Mouse (Mus musculus): ENCODE measurements around the gene Elk3. TPM values are rescaled to one million over a fixed set of nuclear protein-coding genes. Genes with fewer than 3 reads are reported as not detected.

Elk3 gene
- polyA plus RNA-seq, 1 experiment = 86.5 TPM

- TF ChIP-seq POLR2A (IDR thresholded peaks at IDR 0.05; ENCODE audit: low read depth, low read length) = no peak
- Histone ChIP-seq H3K4me3 (ENCODE audit: insufficient read depth, low read length) (no peak overlapping the region), H3K4me1 (ENCODE audit: control insufficient read depth, insufficient read depth, low read length) (peaks cover 23% of the 10 kb centered on the region), H3K27ac (ENCODE audit: insufficient read depth, low read length) (no peak overlapping the region)
Measured at GRCm38 (mm10) chr10:93303231-93303630, 7.7 kb downstream of the Elk3 start.

GRCm38 (mm10) chr10:93301831-93302230, 9.1 kb downstream of the Elk3 start:
- peaks cover 17% of the 10 kb centered on the region for H3K4me1 ChIP-seq (ENCODE audit: control insufficient read depth, insufficient read depth, low read length)

GRCm38 (mm10) chr10:93298208-93298607, 12.7 kb downstream of the Elk3 start:
- Histone ChIP-seq H3K27ac (ENCODE audit: insufficient read depth, low read length) (no peak overlapping the region), H3K4me1 (ENCODE audit: control insufficient read depth, insufficient read depth, low read length) (peaks cover 12% of the 10 kb centered on the region), H3K4me3 (ENCODE audit: insufficient read depth, low read length) (no peak overlapping the region)
- TF ChIP-seq POLR2A (IDR thresholded peaks at IDR 0.05; ENCODE audit: low read depth, low read length) (no peak), CTCF (IDR thresholded peaks at IDR 0.05; ENCODE audit: borderline replicate concordance, insufficient read depth, low read length) (no peak)

More at GRCm38 (mm10) chr10:93301831-93302230, 9.1 kb downstream of the Elk3 start:
- H3K27ac ChIP-seq (ENCODE audit: insufficient read depth, low read length) = no peak overlapping the region
- no peak overlapping the region for H3K4me3 ChIP-seq (ENCODE audit: insufficient read depth, low read length)
- TF ChIP-seq POLR2A (IDR thresholded peaks at IDR 0.05; ENCODE audit: low read depth, low read length) (no peak), CTCF (IDR thresholded peaks at IDR 0.05; ENCODE audit: borderline replicate concordance, insufficient read depth, low read length) (no peak)

- Histone ChIP-seq H3K4me1 (ENCODE audit: control insufficient read depth, insufficient read depth, low read length) (peaks cover 12% of the 10 kb centered on the region), H3K27ac (ENCODE audit: insufficient read depth, low read length) (no peak overlapping the region), H3K4me3 (ENCODE audit: insufficient read depth, low read length) (no peak overlapping the region)
- no peak for TF ChIP-seq POLR2A (IDR thresholded peaks at IDR 0.05; ENCODE audit: low read depth, low read length)
- no peak for TF ChIP-seq CTCF (IDR thresholded peaks at IDR 0.05; ENCODE audit: borderline replicate concordance, insufficient read depth, low read length)
Measured at GRCm38 (mm10) chr10:93297774-93298173, 13.2 kb downstream of the Elk3 start.

GRCm38 (mm10) chr10:93294547-93295219, 16.3 kb downstream of the Elk3 start:
- H3K27ac ChIP-seq (ENCODE audit: insufficient read depth, low read length) = no peak overlapping the region
- peaks cover 12% of the 10 kb centered on the region for H3K4me1 ChIP-seq (ENCODE audit: control insufficient read depth, insufficient read depth, low read length)
- no peak overlapping the region for H3K4me3 ChIP-seq (ENCODE audit: insufficient read depth, low read length)
- no peak for TF ChIP-seq POLR2A (IDR thresholded peaks at IDR 0.05; ENCODE audit: low read depth, low read length)
- no peak for TF ChIP-seq CTCF (IDR thresholded peaks at IDR 0.05; ENCODE audit: borderline replicate concordance, insufficient read depth, low read length)

GRCm38 (mm10) chr10:93293621-93294020, 17.3 kb downstream of the Elk3 start:
- TF ChIP-seq CTCF (IDR thresholded peaks at IDR 0.05; ENCODE audit: borderline replicate concordance, insufficient read depth, low read length) (no peak), POLR2A (IDR thresholded peaks at IDR 0.05; ENCODE audit: low read depth, low read length) (no peak)
- peaks cover 11% of the 10 kb centered on the region for H3K4me1 ChIP-seq (ENCODE audit: control insufficient read depth, insufficient read depth, low read length)
- no peak overlapping the region for H3K4me3 ChIP-seq (ENCODE audit: insufficient read depth, low read length)
- H3K27ac ChIP-seq (ENCODE audit: insufficient read depth, low read length) = no peak overlapping the region

- Histone ChIP-seq H3K4me1 (ENCODE audit: control insufficient read depth, insufficient read depth, low read length) (peaks cover 16% of the 10 kb centered on the region), H3K4me3 (ENCODE audit: insufficient read depth, low read length) (no peak overlapping the region), H3K27ac (ENCODE audit: insufficient read depth, low read length) (no peak overlapping the region)
- peak; percentile 93 for TF ChIP-seq CTCF (IDR thresholded peaks at IDR 0.05; ENCODE audit: borderline replicate concordance, insufficient read depth, low read length)
- TF ChIP-seq POLR2A (IDR thresholded peaks at IDR 0.05; ENCODE audit: low read depth, low read length) = no peak
Measured at GRCm38 (mm10) chr10:93291843-93292242, 19.1 kb downstream of the Elk3 start.

GRCm38 (mm10) chr10:93291352-93291751, 19.6 kb downstream of the Elk3 start:
- no peak for TF ChIP-seq POLR2A (IDR thresholded peaks at IDR 0.05; ENCODE audit: low read depth, low read length)
- peak; percentile 74 for TF ChIP-seq CTCF (IDR thresholded peaks at IDR 0.05; ENCODE audit: borderline replicate concordance, insufficient read depth, low read length)
- peaks cover 16% of the 10 kb centered on the region for H3K4me1 ChIP-seq (ENCODE audit: control insufficient read depth, insufficient read depth, low read length)
- H3K4me3 ChIP-seq (ENCODE audit: insufficient read depth, low read length) = no peak overlapping the region
- H3K27ac ChIP-seq (ENCODE audit: insufficient read depth, low read length) = no peak overlapping the region

- no peak overlapping the region for H3K4me3 ChIP-seq (ENCODE audit: insufficient read depth, low read length)
- peak overlapping the region; percentile 34; the same call in 1 of the 2 replicates for H3K27ac ChIP-seq (ENCODE audit: insufficient read depth, low read length)
- peaks cover 8% of the 10 kb centered on the region; the same call in 1 of the 2 replicates for H3K4me1 ChIP-seq (ENCODE audit: control insufficient read depth, insufficient read depth, low read length)
- no peak for TF ChIP-seq CTCF (IDR thresholded peaks at IDR 0.05; ENCODE audit: borderline replicate concordance, insufficient read depth, low read length)
- TF ChIP-seq POLR2A (IDR thresholded peaks at IDR 0.05; ENCODE audit: low read depth, low read length) = no peak
Measured at GRCm38 (mm10) chr10:93289404-93289803, 21.5 kb downstream of the Elk3 start.

GRCm38 (mm10) chr10:93288336-93288735, 22.6 kb downstream of the Elk3 start:
- peak overlapping the region; percentile 95 for H3K27ac ChIP-seq (ENCODE audit: insufficient read depth, low read length)
- no peak overlapping the region for H3K4me3 ChIP-seq (ENCODE audit: insufficient read depth, low read length)
- H3K4me1 ChIP-seq (ENCODE audit: control insufficient read depth, insufficient read depth, low read length) = peaks cover 8% of the 10 kb centered on the region; the same call in 1 of the 2 replicates
- no peak for TF ChIP-seq POLR2A (IDR thresholded peaks at IDR 0.05; ENCODE audit: low read depth, low read length)
